Mouse (Mus musculus) stomach, embryonic 16.5 days (tissue): ENCODE measurements at regions not wholly inside any gene's neighbourhood (a gene's known extent, or its start where the extent isn't known, plus 50 kb on each side); places are given as distances from the start of the nearest gene placed in this dataset.
A peak's percentile ranks its signal among the peaks of the same experiment; 100 is the strongest.
"Not testable (repeated sequence)": the region's sequence is repeated elsewhere in the genome, so short reads cannot be mapped to it uniquely, and the experiment has no call there.

Experiments
- ATAC-seq: fragments of 200-750 bp; cut with Nextera tagmentation; 2 replicates; pipeline ENCODE4 v1.8.0; 2017; ENCODE audit warnings: moderate number of reproducible peaks, moderate TSS enrichment; ENCODE audit not compliant: insufficient read depth, low FRiP score
- H3K27ac ChIP-seq: fragments of 300-500 bp; sonication (generic); 2 replicates; pipeline ENCODE4 v1.5.1; 2014; ENCODE audit warnings: low read length
- H3K27me3 ChIP-seq: fragments of 300-500 bp; sonication (generic); 2 replicates; pipeline ENCODE4 v1.6.1; 2014; ENCODE audit warnings: low read length, control low read depth, mixed read lengths; ENCODE audit not compliant: control insufficient read depth, insufficient read depth
- H3K36me3 ChIP-seq: fragments of 300-500 bp; sonication (generic); 2 replicates; pipeline ENCODE4 v1.6.1; 2014; ENCODE audit warnings: low read length; ENCODE audit not compliant: control insufficient read depth, insufficient read depth
- H3K4me1 ChIP-seq: fragments of 300-500 bp; sonication (generic); 2 replicates; pipeline ENCODE4 v1.6.1; 2014; ENCODE audit warnings: low read length, control low read depth, mixed read lengths; ENCODE audit not compliant: control insufficient read depth, insufficient read depth
- H3K4me2 ChIP-seq: fragments of 300-500 bp; sonication (generic); 2 replicates; pipeline ENCODE4 v1.6.1; 2014; ENCODE audit warnings: low read depth, low read length, mixed read lengths
- H3K4me3 ChIP-seq: fragments of 300-500 bp; sonication (generic); replicated peaks from 2 replicates; pipeline ENCODE4 v1.5.1; 2014; ENCODE audit warnings: mild to moderate bottlenecking, low read length
- H3K9ac ChIP-seq: fragments of 300-500 bp; sonication (generic); 2 replicates; pipeline ENCODE4 v1.6.1; 2014; ENCODE audit warnings: low read length
- H3K9me3 ChIP-seq: fragments of 300-500 bp; sonication (generic); replicated peaks from 2 replicates; pipeline ENCODE4 v1.6.1; 2016; ENCODE audit warnings: low read length, control low read depth; ENCODE audit not compliant: control insufficient read depth
- WGBS: fragments of 180-500 bp; shearing (Covaris S2); extraction: QIAGEN DNeasy Blood & Tissue Kit; methylation state at CpG from one replicate; pipeline ENCODE4 v1.1.7; 2014; 5-methylcytosine and 5-hydroxymethylcytosine counted together

DNA sequence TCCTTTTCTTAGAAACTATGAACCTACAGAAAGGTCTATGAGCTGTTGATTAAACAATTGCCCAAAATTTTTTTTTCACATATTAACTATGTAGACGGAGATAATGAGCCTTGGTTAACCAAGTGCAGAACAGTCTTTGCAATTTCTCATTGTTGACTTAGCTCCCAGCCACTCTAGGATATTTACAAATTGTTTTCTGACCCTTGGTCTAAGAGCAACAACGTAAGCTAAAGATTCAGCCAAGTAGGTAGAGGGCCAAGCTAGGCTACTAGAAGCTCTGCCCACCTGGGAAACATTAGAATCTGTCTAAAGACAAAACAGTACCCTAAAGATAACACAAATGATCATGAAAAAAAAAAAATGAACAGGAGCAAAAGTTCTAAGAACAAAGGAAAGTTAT, 67.5 kb upstream of the Map9 start:
- no peak overlapping the region for H3K27ac ChIP-seq
- no peaks in the 10 kb centered on the region for H3K4me1 ChIP-seq
- H3K9me3 ChIP-seq, result no peaks in the 10 kb centered on the region
- ATAC-seq, result no peak
- WGBS, result 66% methylated on average over 2 of the region's 2 CpGs
- H3K4me3 ChIP-seq, result no peak overlapping the region
- no peaks in the 10 kb centered on the region for H3K27me3 ChIP-seq
- no peak overlapping the region for H3K4me2 ChIP-seq
- no peaks in the 10 kb centered on the region for H3K36me3 ChIP-seq
- H3K9ac ChIP-seq, result no peak overlapping the region

DNA sequence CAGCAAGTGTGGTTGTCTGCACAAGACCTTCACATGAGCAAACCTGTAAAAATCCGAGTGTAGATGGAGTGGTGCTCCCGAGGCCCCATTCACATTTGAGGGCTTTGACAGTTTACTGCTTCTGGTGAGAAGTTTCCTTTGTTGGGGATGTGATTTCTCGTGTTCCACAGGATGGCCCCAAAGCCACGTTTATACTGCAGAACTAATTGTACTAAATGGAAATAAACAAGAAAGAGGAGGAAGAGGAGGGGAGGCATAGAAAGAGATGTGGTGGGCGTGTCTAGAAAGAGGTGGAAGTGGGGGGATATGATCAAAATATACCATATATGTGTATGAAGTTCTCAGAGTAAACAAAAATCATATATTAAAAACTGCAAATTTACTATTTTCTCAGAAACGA, 68.8 kb upstream of the Map9 start:
- Histone ChIP-seq H3K27ac (no peak overlapping the region), H3K4me1 (no peaks in the 10 kb centered on the region), H3K4me3 (no peak overlapping the region), H3K4me2 (no peak overlapping the region), H3K9me3 (no peaks in the 10 kb centered on the region), H3K9ac (no peak overlapping the region), H3K27me3 (no peaks in the 10 kb centered on the region), H3K36me3 (no peaks in the 10 kb centered on the region)
- no peak for ATAC-seq
- 70% methylated on average over 6 of the region's 6 CpGs for WGBS

DNA sequence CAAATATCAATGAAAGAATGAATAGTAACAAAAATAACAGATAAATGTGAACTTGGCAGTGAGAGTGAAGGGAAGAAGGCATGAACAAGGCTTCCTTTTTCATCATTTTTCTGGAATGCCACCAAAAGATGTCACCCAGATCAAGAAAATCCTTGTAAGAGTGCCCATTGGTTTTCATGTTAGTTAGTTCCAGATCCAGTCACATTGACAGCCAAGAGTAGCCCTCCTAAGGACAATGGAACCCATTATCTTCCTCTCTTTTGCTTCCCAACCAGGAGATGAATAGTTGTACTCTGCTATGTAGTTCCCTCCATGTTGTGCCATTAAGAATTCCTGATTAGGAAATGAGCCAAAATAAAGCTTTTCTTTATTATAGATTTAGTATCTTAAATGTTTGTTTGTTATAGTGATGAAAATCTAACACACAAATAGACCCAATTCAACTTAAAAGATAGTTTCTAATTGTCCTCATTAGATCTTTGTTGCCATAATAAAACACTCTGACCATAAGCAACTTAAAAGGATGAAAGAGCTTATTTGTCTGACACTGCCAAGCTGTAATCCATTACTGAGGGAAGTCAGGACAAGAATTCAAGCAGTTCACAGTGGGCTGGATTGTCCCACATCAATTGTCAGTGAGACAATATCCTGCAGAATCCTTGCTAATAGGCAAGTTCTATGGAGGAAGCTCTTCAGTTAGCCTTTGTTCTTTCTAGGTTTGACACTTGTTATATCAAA, 80.7 kb upstream of the Map9 start:
- no peak for ATAC-seq
- H3K36me3 ChIP-seq, result no peaks in the 10 kb centered on the region
- H3K9me3 ChIP-seq, result no peaks in the 10 kb centered on the region
- no peak overlapping the region for H3K4me3 ChIP-seq
- no peak overlapping the region for H3K9ac ChIP-seq
- no peak overlapping the region for H3K4me2 ChIP-seq
- no peak overlapping the region for H3K27ac ChIP-seq
- peaks cover 8% of the 10 kb centered on the region for H3K4me1 ChIP-seq
- H3K27me3 ChIP-seq, result no peaks in the 10 kb centered on the region

DNA sequence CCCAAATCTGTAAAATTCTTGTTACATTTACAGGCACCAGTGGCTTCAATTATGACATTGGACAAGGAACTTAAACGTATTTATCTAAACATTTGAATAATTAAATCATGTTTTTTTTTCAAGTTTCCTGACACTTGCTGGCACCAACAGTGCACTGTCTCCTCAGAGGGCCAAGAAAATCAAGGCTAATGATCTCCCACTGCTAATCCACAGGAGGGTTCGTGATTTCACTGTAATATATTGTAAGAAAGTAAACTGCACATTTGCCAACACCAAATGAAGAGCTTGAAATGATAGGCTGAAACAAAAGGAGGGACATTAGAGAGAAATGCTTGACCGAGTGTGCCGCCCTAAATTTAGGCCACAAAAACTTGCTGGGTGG, 82.0 kb upstream of the Map9 start:
- no peaks in the 10 kb centered on the region for H3K27me3 ChIP-seq
- H3K4me3 ChIP-seq, result no peak overlapping the region
- H3K9me3 ChIP-seq, result no peaks in the 10 kb centered on the region
- no peaks in the 10 kb centered on the region for H3K36me3 ChIP-seq
- H3K4me1 ChIP-seq, result peaks cover 8% of the 10 kb centered on the region
- no peak overlapping the region for H3K9ac ChIP-seq
- peak overlapping the region; percentile 55 for H3K27ac ChIP-seq
- H3K4me2 ChIP-seq, result no peak overlapping the region
- whole genome bisulfite sequencing, result 49% methylated on average over 4 of the region's 4 CpGs
- peak; percentile 33; the same call in 1 of the 2 replicates for ATAC-seq

DNA sequence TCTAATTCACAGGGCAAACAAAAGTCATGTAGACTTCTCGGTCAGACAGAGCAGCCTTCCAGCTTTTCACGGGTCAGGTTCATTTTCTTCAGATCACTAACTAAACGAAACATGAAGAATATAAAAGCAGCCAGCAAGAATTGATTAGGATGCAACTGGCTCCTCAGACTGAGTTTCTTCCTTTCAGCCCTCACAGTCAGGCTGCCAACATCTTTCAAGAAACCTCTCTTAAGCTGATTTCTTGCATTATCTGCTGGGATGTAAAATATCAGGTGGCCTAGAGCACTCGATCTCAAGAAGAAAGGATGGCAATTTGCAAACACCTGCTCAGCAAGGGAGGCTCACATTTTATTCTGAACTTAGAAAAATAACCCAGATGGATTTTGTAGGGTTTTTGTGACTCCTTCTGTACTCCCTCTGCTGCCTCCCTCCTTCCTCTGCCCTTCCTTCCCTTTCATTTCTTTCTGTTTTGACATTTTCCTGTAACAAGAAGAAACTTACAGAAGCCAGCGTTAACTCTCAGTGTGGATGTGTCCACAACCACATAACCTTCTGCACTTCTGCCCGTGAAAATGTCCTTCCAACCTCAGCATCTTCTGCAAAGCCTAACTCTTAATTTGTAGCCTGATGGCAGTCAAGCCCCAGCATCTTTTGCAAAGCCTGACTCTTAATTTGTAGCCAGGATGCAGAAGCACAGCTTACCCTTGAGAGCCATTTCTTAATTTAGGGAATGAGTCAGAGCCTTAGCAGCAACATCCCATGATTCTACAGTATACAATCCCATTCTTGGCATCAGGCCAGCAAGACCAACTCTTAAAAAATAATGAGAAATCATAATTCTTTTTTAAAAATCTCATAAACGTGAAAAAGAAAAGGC, 82.7 kb upstream of the Map9 start:
- 39% methylated on average over 7 of the region's 7 CpGs for WGBS
- ATAC-seq, result peak; percentile 89

DNA sequence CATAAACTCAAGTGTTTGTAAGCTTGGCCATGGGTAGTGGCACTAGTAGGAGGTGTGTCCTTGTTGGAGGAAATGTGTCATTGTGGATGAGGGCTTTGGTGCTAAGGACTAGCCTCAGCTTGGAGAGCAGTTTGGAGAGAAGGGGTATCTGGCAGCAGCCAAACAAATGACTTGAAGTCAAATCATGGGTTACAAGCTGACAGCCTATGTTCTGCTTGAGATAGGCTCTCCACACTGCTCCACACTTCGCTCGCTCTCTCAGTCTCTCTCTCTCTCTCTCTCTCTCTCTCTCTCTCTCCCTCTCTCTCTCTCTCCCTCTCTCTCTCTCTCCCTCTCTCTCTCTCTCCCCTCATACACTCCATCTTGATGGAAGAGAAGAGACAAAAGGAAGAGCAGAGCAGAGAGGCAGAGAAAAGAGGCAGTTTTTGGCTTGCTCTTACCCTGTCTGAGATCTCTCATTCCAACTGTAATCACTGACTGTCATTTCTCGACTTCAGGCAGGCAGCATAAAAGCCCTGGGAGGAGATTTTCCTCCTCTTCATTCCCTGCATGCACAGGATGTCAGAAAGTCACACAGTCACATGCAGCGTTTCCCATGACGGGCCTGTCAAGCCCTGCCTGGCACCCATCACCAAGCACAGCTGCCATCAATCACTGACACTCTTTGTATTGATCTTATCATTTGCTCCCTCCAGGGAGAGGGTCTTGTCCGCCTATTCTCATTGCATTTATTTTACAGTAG, 83.5 kb upstream of the Map9 start:
- Histone ChIP-seq H3K27me3 (no peaks in the 10 kb centered on the region), H3K27ac (peak overlapping the region; percentile 68), H3K36me3 (no peaks in the 10 kb centered on the region), H3K9me3 (no peaks in the 10 kb centered on the region), H3K9ac (no peak overlapping the region), H3K4me3 (no peak overlapping the region), H3K4me1 (peaks cover 8% of the 10 kb centered on the region), H3K4me2 (no peak overlapping the region)
- no peak; the same call in 1 of the 2 replicates for ATAC-seq
- 33% methylated on average over 6 of the region's 6 CpGs for WGBS

More for the DNA sequence above, 82.7 kb upstream of the Map9 start:
- Histone ChIP-seq H3K4me1 (peaks cover 8% of the 10 kb centered on the region), H3K27ac (peak overlapping the region; percentile 68), H3K4me2 (no peak overlapping the region), H3K4me3 (no peak overlapping the region), H3K9ac (no peak overlapping the region), H3K36me3 (no peaks in the 10 kb centered on the region), H3K27me3 (no peaks in the 10 kb centered on the region), H3K9me3 (no peaks in the 10 kb centered on the region)

DNA sequence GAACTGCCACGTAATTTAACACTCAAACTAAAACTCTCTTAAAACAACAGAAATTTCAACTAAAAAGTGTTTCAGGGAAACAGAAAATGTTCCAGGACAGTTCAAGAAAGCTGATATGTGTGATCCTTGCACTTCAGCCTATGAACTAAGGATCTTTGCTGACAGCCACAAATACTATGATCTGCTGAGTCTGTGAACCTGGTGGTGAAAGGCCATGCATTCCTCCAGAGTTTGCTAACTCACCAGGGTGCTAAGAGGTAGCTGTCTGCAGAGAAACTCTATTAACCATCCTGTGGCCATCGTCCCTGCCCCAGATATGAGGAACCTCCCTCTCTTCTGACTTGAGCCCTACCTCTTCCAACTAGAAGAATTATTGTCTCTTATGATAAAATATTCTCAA, 84.3 kb upstream of the Map9 start:
- WGBS, result 64% methylated on average over 2 of the region's 2 CpGs
- H3K27me3 ChIP-seq, ATAC-seq, H3K4me1 ChIP-seq, H3K27ac ChIP-seq, H3K36me3 ChIP-seq, H3K9ac ChIP-seq, H3K9me3 ChIP-seq, H3K4me2 ChIP-seq, H3K4me3 ChIP-seq: not testable (repeated sequence)

DNA sequence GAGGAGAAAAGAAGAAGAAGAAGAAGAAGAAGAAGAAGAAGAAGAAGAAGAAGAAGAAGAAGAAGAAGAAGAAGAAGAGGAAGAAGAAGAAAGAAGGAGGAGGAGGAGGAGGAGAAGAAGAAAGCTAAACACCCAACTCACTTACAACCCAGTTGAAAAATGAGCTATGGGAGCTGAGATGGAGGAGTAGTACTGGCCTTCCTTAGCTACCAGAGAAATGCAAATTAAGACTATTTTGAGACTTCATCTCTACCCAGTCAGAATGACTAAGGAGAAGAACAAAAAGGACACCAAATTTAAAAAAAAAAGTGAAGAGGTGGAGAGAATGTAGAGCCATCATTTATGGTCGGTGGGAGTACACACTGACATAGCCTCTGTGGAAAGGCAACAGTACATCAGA, 85.9 kb upstream of the Map9 start:
- WGBS, result 85% methylated on average over 1 of the region's 1 CpGs
- no peak overlapping the region for H3K4me2 ChIP-seq
- H3K27ac ChIP-seq, result no peak overlapping the region
- H3K4me1 ChIP-seq, result peaks cover 8% of the 10 kb centered on the region
- no peaks in the 10 kb centered on the region for H3K36me3 ChIP-seq
- ATAC-seq, result no peak
- no peak overlapping the region for H3K4me3 ChIP-seq
- H3K9me3 ChIP-seq, result no peaks in the 10 kb centered on the region
- H3K9ac ChIP-seq, result no peak overlapping the region
- H3K27me3 ChIP-seq, result no peaks in the 10 kb centered on the region

DNA sequence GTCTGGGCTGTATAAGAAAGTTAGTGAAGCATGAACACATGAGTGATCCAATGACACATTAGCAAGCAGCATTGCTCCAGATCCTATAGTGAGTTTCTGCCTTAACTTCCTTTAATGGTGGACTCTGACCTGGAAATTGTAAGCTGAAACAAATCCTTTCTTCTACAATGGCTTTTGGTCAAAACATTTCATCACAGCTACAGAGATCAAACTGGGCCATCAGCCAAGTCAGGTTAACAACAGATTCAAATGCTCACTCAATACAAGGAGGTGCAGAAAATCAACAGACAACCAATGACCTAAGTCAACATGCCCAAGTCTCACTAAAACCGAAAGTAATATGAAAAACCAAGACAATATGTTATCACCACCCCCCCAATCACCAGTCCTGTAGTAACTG, 91.9 kb upstream of the Map9 start:
- 80% methylated on average over 1 of the region's 1 CpGs for WGBS
- Histone ChIP-seq H3K4me1 (no peaks in the 10 kb centered on the region), H3K9ac (no peak overlapping the region), H3K4me3 (no peak overlapping the region), H3K27ac (no peak overlapping the region), H3K27me3 (no peaks in the 10 kb centered on the region), H3K36me3 (no peaks in the 10 kb centered on the region), H3K9me3 (no peaks in the 10 kb centered on the region), H3K4me2 (no peak overlapping the region)
- ATAC-seq, result no peak
